Mouse (Mus musculus) kidney, adult 18-20 months (tissue): Measurements from ENCODE around the gene Ilf2.
A peak's percentile ranks its signal among the peaks of the same experiment; 100 is the strongest.

Experiments used
- DNase-seq: peaks from one replicate; pipeline ENCODE4 v3.0.0; 2021

The Ilf2 gene

GRCm38 (mm10) chr3:90512276-90512675, 36.4 kb downstream of the Ilf2 start:
- no peak for DNase-seq

GRCm38 (mm10) chr3:90512948-90513642, 37.2 kb downstream of the Ilf2 start:
- no peak for DNase-seq

GRCm38 (mm10) chr3:90513796-90514590, 38.1 kb downstream of the Ilf2 start, which contains the start of the genes S100a1 and S100a13:
S100a1 (minus strand) TSS chr3:90514392.
S100a13 (plus strand) TSS chr3:90514435.
- peak; percentile 86 for DNase-seq

GRCm38 (mm10) chr3:90514691-90515090, 38.8 kb downstream of the Ilf2 start:
- DNase-seq = peak; percentile 77

- peak; percentile 55 for DNase-seq
These were observed 39.3 kb downstream of the Ilf2 start for GRCm38 (mm10) chr3:90515242-90515641.

GRCm38 (mm10) chr3:90515789-90516188, 39.9 kb downstream of the Ilf2 start:
- DNase-seq = no peak

- DNase-seq = no peak
These were observed 41.8 kb downstream of the Ilf2 start for GRCm38 (mm10) chr3:90517711-90518110.

- peak; percentile 45 for DNase-seq
These were observed 49.5 kb downstream of the Ilf2 start for GRCm38 (mm10) chr3:90525421-90525820.

GRCm38 (mm10) chr3:90526076-90526475, 50.1 kb downstream of the Ilf2 start:
- no peak for DNase-seq

- DNase-seq = no peak
These were observed 50.7 kb downstream of the Ilf2 start, which contains the start of gene S100a14 for GRCm38 (mm10) chr3:90526580-90526979. S100a14 (plus strand) TSS chr3:90526856.

GRCm38 (mm10) chr3:90527291-90527873, 51.5 kb downstream of the Ilf2 start:
- no peak for DNase-seq

- DNase-seq = no peak
These were observed 55.8 kb downstream of the Ilf2 start for GRCm38 (mm10) chr3:90531713-90532112.

- DNase-seq = no peak
These were observed 59.5 kb downstream of the Ilf2 start for GRCm38 (mm10) chr3:90535446-90535845.

- peak; percentile 87 for DNase-seq
These were observed 61.4 kb downstream of the Ilf2 start, which contains the start of gene S100a16 for GRCm38 (mm10) chr3:90537141-90537904. S100a16 (plus strand) TSS chr3:90537254.

GRCm38 (mm10) chr3:90537905-90538296, 62.0 kb downstream of the Ilf2 start:
- DNase-seq = no peak
